Mouse (Mus musculus) CH12.LX (cell line): ENCODE measurements around the gene Grpel1. TPM values are rescaled to one million over a fixed set of nuclear protein-coding genes. Genes with fewer than 3 reads are reported as not detected.

Source experiments
- DNase-seq: peaks from one replicate; pipeline ENCODE4 v3.0.0-alpha.2; 2013; ENCODE audit errors: extremely low read depth
- H3K27ac ChIP-seq: 2 replicates; pipeline ENCODE4 v1.5.1; 2012; ENCODE audit warnings: low read depth, mild to moderate bottlenecking, control low read depth, moderate library complexity; ENCODE audit not compliant: insufficient read depth
- H3K27me3 ChIP-seq: replicated peaks from 2 replicates; pipeline ENCODE3; 2012; ENCODE audit warnings: inconsistent platforms
- H3K36me3 ChIP-seq, 2 experiments: replicated peaks in 1 of 2; 2 replicates each; pipeline versions ENCODE3 to v1.6.1; 2012; ENCODE audit warnings: inconsistent platforms in 1 of 2, low read length in 1 of 2, mild to moderate bottlenecking in 1 of 2, mixed read lengths in 1 of 2, moderate library complexity in 1 of 2; ENCODE audit not compliant: control insufficient read depth in 1 of 2, insufficient read depth in 1 of 2
- H3K4me1 ChIP-seq, 2 experiments: 2 replicates each; pipeline ENCODE4 v1.6.1; 2012; ENCODE audit warnings: inconsistent platforms in 1 of 2, moderate library complexity in 1 of 2; ENCODE audit not compliant: insufficient read depth in 2 of 2, control insufficient read depth in 1 of 2
- H3K4me2 ChIP-seq: 2 replicates; pipeline ENCODE4 v1.6.1; 2012; ENCODE audit warnings: low read depth, mild to moderate bottlenecking, control low read depth; ENCODE audit not compliant: poor library complexity, insufficient read depth, severe bottlenecking
- H3K4me3 ChIP-seq, 3 experiments: fragments of 150-350 bp in 1 of 3; sonication (generic) in 1 of 3; replicated peaks in 1 of 3; 2 replicates each; pipeline versions ENCODE3 to v1.5.1; 2011 to 2012; ENCODE audit warnings: low read depth in 2 of 3, low read length in 2 of 3, mild to moderate bottlenecking in 2 of 3, moderate library complexity in 2 of 3, control low read depth in 1 of 3, improper control_type of control experiment in 1 of 3, inconsistent platforms in 1 of 3, mixed read lengths in 1 of 3; ENCODE audit not compliant: poor library complexity in 1 of 3
- H3K79me2 ChIP-seq: replicated peaks from 2 replicates; pipeline ENCODE4 v1.6.1; 2012; ENCODE audit warnings: mild to moderate bottlenecking, moderate library complexity; ENCODE audit not compliant: control insufficient read depth, poor library complexity, insufficient read depth, severe bottlenecking; ENCODE audit errors: extremely low read depth
- H3K9ac ChIP-seq: 2 replicates; pipeline ENCODE4 v1.6.1; 2012; ENCODE audit warnings: low read depth, mild to moderate bottlenecking, control low read depth, moderate library complexity; ENCODE audit not compliant: insufficient read depth
- H3K9me3 ChIP-seq: replicated peaks from 2 replicates; pipeline ENCODE3; 2012; ENCODE audit warnings: low read length, inconsistent platforms, mixed read lengths
- CHD2 ChIP-seq: IDR thresholded peaks from 2 replicates; pipeline ENCODE4 v1.6.1; 2011; ENCODE audit warnings: low read length, improper control_type of control experiment
- CTCF ChIP-seq, 2 experiments: IDR thresholded peaks in 1 of 2; conservative IDR thresholded peaks in 1 of 2; 2 replicates each; pipeline ENCODE4 v1.5.1; 2011 to 2012; ENCODE audit warnings: low read depth in 2 of 2, low read length in 2 of 2, improper control_type of control experiment in 1 of 2, inconsistent platforms in 1 of 2, mild to moderate bottlenecking in 1 of 2, moderate library complexity in 1 of 2
- GABPA ChIP-seq: IDR thresholded peaks from 2 replicates; pipeline ENCODE4 v1.6.1; 2012; ENCODE audit warnings: low read depth, low read length, improper control_type of control experiment, inconsistent platforms; ENCODE audit not compliant: insufficient replicate concordance
- HCFC1 ChIP-seq: IDR thresholded peaks from 2 replicates; pipeline ENCODE4 v1.6.1; 2012; ENCODE audit warnings: low read depth, mild to moderate bottlenecking, inconsistent platforms, low read length, improper control_type of control experiment
- JUN ChIP-seq: IDR thresholded peaks from 2 replicates; pipeline ENCODE4 v1.6.1; 2011; ENCODE audit warnings: low read depth, mild to moderate bottlenecking, low read length, improper control_type of control experiment, moderate library complexity; ENCODE audit not compliant: insufficient read depth
- JUND ChIP-seq: conservative IDR thresholded peaks from 2 replicates; pipeline ENCODE4 v1.6.1; 2011; ENCODE audit warnings: low read depth, low read length, improper control_type of control experiment
- MAFK ChIP-seq: IDR thresholded peaks from 2 replicates; pipeline ENCODE4 v1.6.1; 2011; ENCODE audit warnings: low read length, improper control_type of control experiment; ENCODE audit not compliant: insufficient replicate concordance
- MAX ChIP-seq: IDR thresholded peaks from 2 replicates; pipeline ENCODE4 v1.6.1; 2011; ENCODE audit warnings: low read length, improper control_type of control experiment
- MEF2A ChIP-seq: IDR thresholded peaks from 2 replicates; pipeline ENCODE4 v1.6.1; 2014; ENCODE audit warnings: low read depth, mild to moderate bottlenecking, inconsistent platforms, low read length, improper control_type of control experiment, borderline replicate concordance
- NRF1 ChIP-seq: IDR thresholded peaks from 2 replicates; pipeline ENCODE4 v1.6.1; 2014; ENCODE audit warnings: low read depth, mild to moderate bottlenecking, inconsistent platforms, low read length, improper control_type of control experiment, moderate library complexity
- PAX5 ChIP-seq: IDR thresholded peaks from 2 replicates; pipeline ENCODE4 v1.6.1; 2012; ENCODE audit warnings: low read length, inconsistent platforms, mixed read lengths
- POLR2A ChIP-seq: IDR thresholded peaks from 2 replicates; pipeline ENCODE4 v1.6.1; 2011; ENCODE audit warnings: low read depth, mild to moderate bottlenecking, improper control_type of control experiment, low read length
- RAD21 ChIP-seq: IDR thresholded peaks from 2 replicates; pipeline ENCODE4 v1.6.1; 2011; ENCODE audit warnings: low read depth, mild to moderate bottlenecking, low read length, improper control_type of control experiment, moderate library complexity
- SMC3 ChIP-seq: IDR thresholded peaks from 2 replicates; pipeline ENCODE4 v1.6.1; 2011; ENCODE audit warnings: low read depth, low read length, improper control_type of control experiment
- USF1 ChIP-seq: IDR thresholded peaks from 2 replicates; pipeline ENCODE4 v1.6.1; 2014; ENCODE audit warnings: low read depth, mild to moderate bottlenecking, inconsistent platforms, low read length, improper control_type of control experiment
- ZKSCAN1 ChIP-seq: IDR thresholded peaks from 2 replicates; pipeline ENCODE4 v1.6.1; 2012; ENCODE audit warnings: low read depth, inconsistent platforms, low read length, improper control_type of control experiment, borderline replicate concordance
- dilution Hi-C: fragments of 300-500 bp; cut with MboI; formaldehyde crosslinking; loops from 2 replicates; pipeline ENCODE4 v1.14.3; 2020; ENCODE audit warnings: low sequenced_read_pairs; ENCODE audit not compliant: extremely low pct_unique_long_range_greater_than_20kb, extremely low pct_ligation_motif_present
- in situ Hi-C: fragments of 300-500 bp; cut with MboI; formaldehyde crosslinking; loops from 3 replicates; pipeline ENCODE4 v1.14.3; 2019; ENCODE audit warnings: low sequenced_read_pairs, low pct_ligation_motif_present, low pct_unique_long_range_greater_than_20kb, mixed read lengths
- polyA plus RNA-seq: library from polyadenylated mRNA; unstranded; fragments of >175 nt; gene quantifications from 2 replicates; pipeline ENCODE4 v1.2.1, GENCODE M21; 2012; ENCODE audit warnings: low read depth; ENCODE audit not compliant: insufficient read length
- total RNA-seq, 2 experiments: library from RNA; depleted of rRNA; stranded (reverse); fragments of 300-350 nt in 1 of 2; fragments of >200 nt in 1 of 2; gene quantifications; 2 replicates each; pipeline ENCODE4 v1.2.3; 2012 to 2014

The Grpel1 gene
- total and polyA plus RNA-seq, 3 experiments: 37.4 to 59.7 (median 41.2) TPM

DNA sequence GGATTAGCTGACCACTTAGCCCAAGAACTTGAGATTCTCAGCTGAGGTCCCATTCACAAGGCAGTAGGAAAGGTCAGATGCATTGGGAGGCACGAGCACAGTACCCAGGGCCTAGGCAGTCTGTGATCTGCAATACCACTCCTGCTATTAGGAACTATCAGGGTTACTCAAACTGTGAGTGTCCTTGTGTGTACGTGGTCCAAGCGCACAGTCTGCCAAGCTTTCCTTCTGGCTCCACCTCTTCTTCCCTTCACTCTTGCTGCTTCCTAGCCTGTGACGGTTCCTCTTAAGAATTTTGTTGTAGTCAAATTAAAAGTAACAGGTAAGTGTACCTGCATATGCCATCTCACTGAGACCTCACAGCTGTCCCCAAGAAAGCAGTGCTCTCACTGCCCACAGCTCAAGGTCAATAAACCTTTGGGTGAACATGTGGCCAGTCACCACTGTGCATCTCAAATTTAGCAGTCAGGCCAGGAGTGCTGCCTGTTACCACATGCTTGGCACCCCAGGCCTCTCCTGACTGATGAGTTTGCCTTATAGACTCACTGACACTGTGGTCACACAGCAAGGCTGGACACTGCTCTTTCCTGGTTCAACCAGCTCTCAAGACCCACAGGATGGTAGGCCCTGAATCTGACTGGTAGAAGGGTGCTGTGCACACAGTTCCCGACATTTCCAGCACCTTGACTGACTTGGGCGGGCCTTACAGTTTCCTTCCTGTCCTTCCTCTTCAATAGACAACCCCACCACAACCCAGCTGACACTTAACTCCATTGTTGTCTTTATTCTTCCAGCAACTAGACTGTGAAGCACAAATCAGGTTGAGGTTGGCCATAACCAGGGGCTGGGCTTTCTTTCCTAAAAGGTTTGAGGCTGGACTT lies 14.0 kb downstream of the Grpel1 start:
- Histone ChIP-seq H3K27ac (no peak overlapping the region), H3K27me3 (no peaks in the 10 kb centered on the region), H3K9ac (no peak overlapping the region), H3K4me3 (no peak overlapping the region), H3K36me3 (peaks cover 12 to 69% of the 10 kb centered on the region in 2 experiments), H3K9me3 (no peaks in the 10 kb centered on the region)
- in situ Hi-C loops (loop anchor here (5.0 kb wide), 1 partner anchor 34 kb away; no protein-coding TSS in a partner anchor), dilution Hi-C loops (no loop called here)
- no peak for DNase-seq
- TF ChIP-seq PAX5 (no peak), CTCF (conservative IDR thresholded peaks at IDR 0.05 in 1 of 2, IDR thresholded peaks at IDR 0.05 in 1 of 2; ENCODE audit: low read depth in 2 of 2, low read length in 2 of 2) (no peak), NRF1 (no peak), MEF2A (no peak), MAX (no peak), JUN (no peak), CHD2 (no peak), USF1 (no peak), ZKSCAN1 (no peak), RAD21 (no peak), POLR2A (no peak), HCFC1 (no peak), JUND (no peak)
- TF ChIP-seq, all 38 proteins: peak for 0
- Histone ChIP-seq H3K4me2 (no peak overlapping the region), H3K79me2 (peaks cover 12% of the 10 kb centered on the region), H3K4me1 (peaks cover 12 to 47% of the 10 kb centered on the region in 2 experiments)

- Histone ChIP-seq H3K79me2 (peaks cover 12% of the 10 kb centered on the region), H3K9me3 (no peaks in the 10 kb centered on the region), H3K9ac (no peak overlapping the region), H3K4me1 (peaks cover 13 to 50% of the 10 kb centered on the region in 2 experiments), H3K36me3 (peaks cover 10 to 63% of the 10 kb centered on the region in 2 experiments), H3K4me3 (no peak overlapping the region), H3K27ac (no peak overlapping the region), H3K27me3 (no peaks in the 10 kb centered on the region), H3K4me2 (no peak overlapping the region)
- TF ChIP-seq MAFK: no peak
- no peak for TF ChIP-seq GABPA
- no peak for TF ChIP-seq RAD21
- no peak for TF ChIP-seq CTCF (conservative IDR thresholded peaks at IDR 0.05 in 1 of 2, IDR thresholded peaks at IDR 0.05 in 1 of 2; ENCODE audit: low read depth in 2 of 2, low read length in 2 of 2)
- no peak for TF ChIP-seq MAX
- no peak for TF ChIP-seq CHD2
- TF ChIP-seq SMC3: no peak
- no peak for TF ChIP-seq ZKSCAN1
- TF ChIP-seq POLR2A: no peak
- DNase-seq: no peak
- in situ Hi-C loops (loop anchor here (5.0 kb wide), 3 partner anchors 33 to 263 kb away; no protein-coding TSS in a partner anchor), dilution Hi-C loops (no loop called here)
Measured at GRCm38 (mm10) chr5:36479735-36480134, 14.9 kb downstream of the Grpel1 start.
